8 mouse cellular contexts compared by ENCODE assay signal in genomic region chr7:29441793-29442192, GRCm38 (mm10).
DNase-seq lines count a peak whose midpoint lies in the region; ATAC-seq and TF ChIP-seq lines count a peak whose summit lies in the region.

No protein-coding gene starts in this region.

- H3K4me2 ChIP-seq in neural tube, embryonic 15.5 days: no peak overlapping the region

- H3K79me2 ChIP-seq in MEL (ENCODE audit: control insufficient read depth, insufficient read depth, low read length, poor library complexity): no peaks in the 10 kb centered on the region

- no peaks in the 10 kb centered on the region for H3K9me3 ChIP-seq in MEL (replicated peaks; ENCODE audit: insufficient read depth, low read length)
- no peaks in the 10 kb centered on the region for H3K9me3 ChIP-seq in neural tube, embryonic 15.5 days (replicated peaks)

- DNase-seq in frontal cortex, adult 2 months (ENCODE audit: extremely low spot score in 1 of 2, low spot score in 1 of 2): no peak
- peak; percentile 38 for DNase-seq in MEL (ENCODE audit: low read depth, low spot score)
- peak; percentile 54 to 64 for DNase-seq in heart, adult 18-20 months
- DNase-seq in lung, postnatal 25 days (ENCODE audit: low spot score): peak; percentile 51
- no peak for DNase-seq in testis, postnatal 14 days (ENCODE audit: low spot score)

- no peaks in the 10 kb centered on the region for H3K36me3 ChIP-seq in MEL (ENCODE audit: control insufficient read depth in 1 of 2, insufficient read depth in 2 of 2, low read length in 2 of 2)
- no peaks in the 10 kb centered on the region for H3K36me3 ChIP-seq in neural tube, embryonic 15.5 days

- TF ChIP-seq RAD21 in MEL (IDR thresholded peaks at IDR 0.05; ENCODE audit: low read depth, low read length): no peak

- H3K27ac ChIP-seq in MEL (ENCODE audit: control insufficient read depth, low read depth, low read length): no peak overlapping the region
- H3K27ac ChIP-seq in neural tube, embryonic 15.5 days (replicated peaks): no peak overlapping the region

- no peaks in the 10 kb centered on the region for H3K27me3 ChIP-seq in MEL (ENCODE audit: control insufficient read depth in 1 of 2, insufficient read depth in 2 of 2, low read length in 2 of 2)
- no peaks in the 10 kb centered on the region for H3K27me3 ChIP-seq in neural tube, embryonic 15.5 days (replicated peaks)

- TF ChIP-seq POLR2A in MEL (IDR thresholded peaks at IDR 0.05; ENCODE audit: control insufficient read depth in 1 of 2, insufficient read depth in 1 of 2, low read depth in 1 of 2, low read length in 2 of 2, poor library complexity in 1 of 2): no peak

- 70% methylated on average over 9 of the region's 9 CpGs for WGBS in neural tube, embryonic 15.5 days

- no peak overlapping the region for H3K4me3 ChIP-seq in MEL (ENCODE audit: control insufficient read depth in 1 of 2, insufficient read depth in 1 of 2, low read depth in 2 of 2, low read length in 2 of 2)
- no peak overlapping the region for H3K4me3 ChIP-seq in neural tube, embryonic 15.5 days (replicated peaks)

- no peak for TF ChIP-seq CTCF in MEL (IDR thresholded peaks at IDR 0.05 in 2 of 3, conservative IDR thresholded peaks at IDR 0.05 in 1 of 3; ENCODE audit: control insufficient read depth in 1 of 3, insufficient read depth in 1 of 3, low read depth in 2 of 3, low read length in 3 of 3, poor library complexity in 1 of 3, severe bottlenecking in 1 of 3)

- TF ChIP-seq EP300 in MEL (IDR thresholded peaks at IDR 0.05; ENCODE audit: low read depth in 1 of 2, low read length in 2 of 2): no peak

- peak; percentile 76 for ATAC-seq in frontal cortex, adult (ENCODE audit: low TSS enrichment)
- no peak for ATAC-seq in activated CD4-positive, CD25-positive, alpha-beta regulatory T cell, adult 4 months
- ATAC-seq in neural tube, embryonic 15.5 days (ENCODE audit: low FRiP score): no peak

- no peak overlapping the region for H3K9ac ChIP-seq in MEL (ENCODE audit: control insufficient read depth, low read depth, low read length, poor library complexity, severe bottlenecking)
- H3K9ac ChIP-seq in neural tube, embryonic 15.5 days (replicated peaks): no peak overlapping the region

- H3K4me1 ChIP-seq in MEL (ENCODE audit: control insufficient read depth in 1 of 2, insufficient read depth in 2 of 2, low read length in 2 of 2): no peaks in the 10 kb centered on the region
- H3K4me1 ChIP-seq in neural tube, embryonic 15.5 days: peaks cover 39% of the 10 kb centered on the region

TF ChIP-seq in MEL, 35 proteins besides CTCF, POLR2A, EP300 and RAD21:
- TF ChIP-seq HCFC1 (IDR thresholded peaks at IDR 0.05; ENCODE audit: low read depth, low read length) (peak; percentile 82), ELF1 (IDR thresholded peaks at IDR 0.05; ENCODE audit: low read depth, low read length) (peak; percentile 58; the same call in 1 of the 2 replicates), JUND (IDR thresholded peaks at IDR 0.05; ENCODE audit: low read depth, low read length) (no peak)

Comparison
In these comparisons a context has a peak if more than half of its experiments do, and no peak if none do; other contexts are left out.
1. DNase-seq: peak in MEL (single experiment), heart, adult 18-20 months (2 of 2) and lung, postnatal 25 days (single experiment); none in frontal cortex, adult 2 months (0 of 2) and testis, postnatal 14 days (single experiment).